ENCODE assay signal across 20 mouse cellular contexts in the genomic region with DNA sequence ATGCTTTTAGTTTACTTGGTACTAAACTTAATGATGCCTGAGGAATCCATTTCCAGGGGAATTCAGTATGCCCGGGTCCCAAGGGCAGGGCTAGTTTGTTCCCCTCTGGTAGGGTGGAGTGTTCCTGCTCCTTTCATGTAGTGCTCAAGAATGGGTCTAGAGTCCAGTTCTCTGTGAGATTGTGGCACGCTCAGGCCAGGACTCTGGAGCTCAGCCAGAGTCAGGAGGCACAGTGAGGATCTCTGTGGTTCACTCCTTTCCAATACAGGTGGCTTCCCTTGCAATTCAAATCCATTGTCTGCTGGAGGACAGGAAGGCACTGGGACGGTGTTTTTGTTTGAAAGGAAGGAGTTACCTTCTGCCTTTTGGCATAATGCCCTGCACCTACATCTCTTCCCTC. TPM values are rescaled to one million over a fixed set of nuclear protein-coding genes. Genes with fewer than 3 reads are reported as not detected.
A peak's percentile ranks its signal among the peaks of the same experiment; 100 is the strongest.
DNase-seq lines count a peak whose midpoint lies in the region; ATAC-seq and TF ChIP-seq lines count a peak whose summit lies in the region.
"Had no signal": no experiment of that assay in that cellular context is flagged by ENCODE, and none has a peak within 500 bp of the region (broad histone marks: within the 10 kb centered on the region; RNA-seq: fewer than 3 reads in every experiment).

No protein-coding gene starts in this region.

- peaks cover 24% of the 10 kb centered on the region for H3K4me1 ChIP-seq in heart, postnatal 0 days (ENCODE audit: control insufficient read depth, insufficient read depth)
- peaks cover 5% of the 10 kb centered on the region; the same call in 1 of the 2 replicates for H3K4me1 ChIP-seq in intestine, embryonic 14.5 days (replicated peaks; ENCODE audit: control insufficient read depth, insufficient read depth, low read length)
- peaks cover 30% of the 10 kb centered on the region for H3K4me1 ChIP-seq in midbrain, embryonic 10.5 days
- H3K4me1 ChIP-seq: hindbrain, embryonic 15.5 days had no signal

- H3K27ac ChIP-seq in heart, postnatal 0 days (ENCODE audit: low read depth), result peak overlapping the region; percentile 25; the same call in 1 of the 2 replicates
- H3K27ac ChIP-seq in intestine, embryonic 14.5 days (ENCODE audit: low read depth), result no peak overlapping the region
- no peak overlapping the region for H3K27ac ChIP-seq in midbrain, embryonic 10.5 days (replicated peaks)
- H3K27ac ChIP-seq: embryonic facial prominence, embryonic 13.5 days; hindbrain, embryonic 15.5 days; limb, embryonic 12.5 days had no signal

- H3K9ac ChIP-seq in heart, postnatal 0 days (replicated peaks; ENCODE audit: low read depth, low read length), result no peak overlapping the region
- H3K9ac ChIP-seq in intestine, embryonic 14.5 days (ENCODE audit: low read length), result no peak overlapping the region
- H3K9ac ChIP-seq: embryonic facial prominence, embryonic 13.5 days; heart, embryonic 12.5 days; hindbrain, embryonic 15.5 days; limb, embryonic 12.5 days had no signal

- H3K4me3 ChIP-seq in heart, postnatal 0 days (ENCODE audit: low read depth, low read length), result no peak overlapping the region
- no peak overlapping the region for H3K4me3 ChIP-seq in intestine, embryonic 14.5 days (ENCODE audit: low read depth, low read length)
- H3K4me3 ChIP-seq in midbrain, embryonic 10.5 days, result no peak overlapping the region
- H3K4me3 ChIP-seq: embryonic facial prominence, embryonic 13.5 days; heart, embryonic 12.5 days; hindbrain, embryonic 15.5 days; limb, embryonic 12.5 days had no signal

- H3K9me3 ChIP-seq in heart, postnatal 0 days (replicated peaks; ENCODE audit: control insufficient read depth, low read length), result no peaks in the 10 kb centered on the region
- H3K9me3 ChIP-seq in intestine, embryonic 14.5 days (ENCODE audit: control insufficient read depth, low read length), result no peaks in the 10 kb centered on the region
- H3K9me3 ChIP-seq in midbrain, embryonic 10.5 days (replicated peaks), result no peaks in the 10 kb centered on the region
- H3K9me3 ChIP-seq: embryonic facial prominence, embryonic 13.5 days; heart, embryonic 12.5 days; hindbrain, embryonic 15.5 days; limb, embryonic 12.5 days had no signal

- ATAC-seq in heart, postnatal 0 days (ENCODE audit: insufficient read depth, low read depth), result no peak
- ATAC-seq in intestine, embryonic 14.5 days (replicated peaks; ENCODE audit: low FRiP score, low TSS enrichment, low read depth), result 0 out of 2 replicates have a peak, but pooled peaks have one; percentile 30
- no peak for ATAC-seq in inflammation-experienced regulatory T-cells, adult 6 months
- ATAC-seq: forebrain, embryonic 16.5 days had no signal

- no peak overlapping the region for H3K4me2 ChIP-seq in heart, postnatal 0 days (ENCODE audit: low read depth, low read length)
- H3K4me2 ChIP-seq in intestine, embryonic 14.5 days (ENCODE audit: low read length), result no peak overlapping the region
- H3K4me2 ChIP-seq: embryonic facial prominence, embryonic 13.5 days; heart, embryonic 12.5 days; hindbrain, embryonic 15.5 days; limb, embryonic 12.5 days had no signal

- intact Hi-C loops in heart, postnatal 25 days (cut with DNase I), result no loop called here

- no peak for DNase-seq in heart, postnatal 0 days (ENCODE audit: low spot score)
- no peak for DNase-seq in heart, postnatal 25 days (ENCODE audit: low spot score)
- no peak for DNase-seq in intestine, embryonic 14.5 days (ENCODE audit: low spot score)
- peak; percentile 78 to 80 for DNase-seq in kidney, adult 8-10 months
- DNase-seq in kidney, postnatal 36 days, result peak; percentile 83 to 86
- no peak for DNase-seq in midbrain, embryonic 10.5 days (ENCODE audit: low spot score)
- DNase-seq: adrenal gland, postnatal 36 days; cerebellum, adult 11-12 months; cerebellum, postnatal 14 days; heart, postnatal 4 days; lung, adult 18-20 months; right cerebral cortex, postnatal 25 days; thymus, postnatal 14 days had no signal

- TF ChIP-seq CTCF in heart, postnatal 0 days (IDR thresholded peaks at IDR 0.05; ENCODE audit: low read depth), result no peak

- 62% methylated on average over 3 of the region's 3 CpGs for WGBS in heart, postnatal 0 days
- 75% methylated on average over 3 of the region's 3 CpGs for whole genome bisulfite sequencing in intestine, embryonic 14.5 days
- 81% methylated on average over 3 of the region's 3 CpGs for WGBS in midbrain, embryonic 10.5 days

- no peak for TF ChIP-seq EP300 in heart, postnatal 0 days (IDR thresholded peaks at IDR 0.05; ENCODE audit: low read depth)

- H3K36me3 ChIP-seq in heart, postnatal 0 days (replicated peaks; ENCODE audit: control insufficient read depth, insufficient read depth, low read length), result no peaks in the 10 kb centered on the region; the same call in 1 of the 2 replicates
- H3K36me3 ChIP-seq in intestine, embryonic 14.5 days (ENCODE audit: control insufficient read depth, insufficient read depth, low read length), result no peaks in the 10 kb centered on the region
- peaks cover 15% of the 10 kb centered on the region for H3K36me3 ChIP-seq in midbrain, embryonic 10.5 days
- H3K36me3 ChIP-seq: hindbrain, embryonic 15.5 days had no signal

- H3K27me3 ChIP-seq in heart, postnatal 0 days (ENCODE audit: control insufficient read depth, insufficient read depth, low read length), result no peaks in the 10 kb centered on the region
- no peaks in the 10 kb centered on the region for H3K27me3 ChIP-seq in intestine, embryonic 14.5 days (replicated peaks; ENCODE audit: control insufficient read depth, insufficient read depth, low read length)
- no peaks in the 10 kb centered on the region for H3K27me3 ChIP-seq in midbrain, embryonic 10.5 days (ENCODE audit: low read depth, poor library complexity, severe bottlenecking)
- H3K27me3 ChIP-seq: embryonic facial prominence, embryonic 13.5 days; heart, embryonic 12.5 days; hindbrain, embryonic 15.5 days; limb, embryonic 12.5 days had no signal

RNA-seq across cellular contexts. Expression of gene Tcf7l2, which starts 56.2 kb away (rescaled TPM):
- 2.9 and 3.0 TPM in 2 replicates for total RNA-seq in heart, postnatal 0 days (2014; rRNA removed; ENCODE audit: low replicate concordance)
- 38.6 and 42.5 TPM in 2 replicates for polyA plus RNA-seq in heart, postnatal 0 days (2015; fragmentation: Nextera tagmentation; extraction: Ambion mirVana)
- 10 to 100 TPM; 14.6 to 14.7 TPM for total RNA-seq in heart, postnatal 25 days (2021)
- polyA plus RNA-seq in intestine, embryonic 14.5 days (2014; fragmentation: Nextera tagmentation; extraction: Ambion mirVana), result 97.2 and 99.2 TPM in 2 replicates
- polyA plus RNA-seq in midbrain, embryonic 10.5 days (2016; fragmentation: Nextera tagmentation; extraction: Ambion mirVana), result 180 and 255 TPM in 2 replicates
- polyA plus RNA-seq in inflammation-experienced regulatory T-cells, adult 6 months (2017; shearing (Covaris generic)), result 1 to 10 TPM in 1 of 3 experiments, under 1 TPM in 2; 0.75 to 1.0 (median 0.88) TPM
- total RNA-seq: CH12.LX had no signal

Comparison
In these comparisons a context has a peak if more than half of its experiments do, and no peak if none do; other contexts are left out.
1. DNase-seq: peak in kidney, adult 8-10 months (2 of 2) and kidney, postnatal 36 days (2 of 2); none in heart, postnatal 0 days (single experiment), heart, postnatal 25 days (single experiment), intestine, embryonic 14.5 days (single experiment) and midbrain, embryonic 10.5 days (single experiment).
2. RNA of gene Tcf7l2, which starts 56.2 kb away (polyA plus RNA-seq): 180 to 255 TPM in midbrain, embryonic 10.5 days, 97.2 to 99.2 TPM in intestine, embryonic 14.5 days and 38.6 to 42.5 TPM in heart, postnatal 0 days; 0.75 to 1.0 TPM in inflammation-experienced regulatory T-cells, adult 6 months; every median in the first group is over 10 times any median in the second.